Mouse (Mus musculus) frontal cortex, adult (tissue): ENCODE results near the gene Wipf1.
A peak's percentile ranks its signal among the peaks of the same experiment; 100 is the strongest.

Experiments
- ATAC-seq: cut with Nextera tagmentation; 2 replicates; pipeline ENCODE4 v1.9.2; 2017; ENCODE audit warnings: mild to moderate bottlenecking, moderate library complexity, mixed read lengths; ENCODE audit not compliant: low TSS enrichment

The Wipf1 gene

DNA sequence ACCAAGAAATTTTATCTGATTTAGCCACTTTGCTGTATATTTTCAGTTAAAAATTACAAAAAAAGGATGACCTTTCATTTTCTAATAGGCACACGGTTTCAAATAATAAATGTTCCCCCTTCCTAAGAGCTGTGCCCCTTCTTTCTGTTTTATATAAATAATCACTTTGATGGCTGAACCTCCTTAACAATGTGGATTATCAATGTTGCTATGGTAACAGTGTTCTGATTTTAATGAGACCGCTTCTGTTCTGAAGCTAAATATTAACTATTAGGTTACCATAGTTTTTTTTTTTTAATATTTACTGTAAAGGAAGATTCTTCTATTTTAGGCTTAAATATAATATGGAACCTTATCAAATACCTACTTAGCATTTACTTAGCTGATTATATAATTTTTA, 89.2 kb downstream of the Wipf1 start:
- no peak for ATAC-seq

DNA sequence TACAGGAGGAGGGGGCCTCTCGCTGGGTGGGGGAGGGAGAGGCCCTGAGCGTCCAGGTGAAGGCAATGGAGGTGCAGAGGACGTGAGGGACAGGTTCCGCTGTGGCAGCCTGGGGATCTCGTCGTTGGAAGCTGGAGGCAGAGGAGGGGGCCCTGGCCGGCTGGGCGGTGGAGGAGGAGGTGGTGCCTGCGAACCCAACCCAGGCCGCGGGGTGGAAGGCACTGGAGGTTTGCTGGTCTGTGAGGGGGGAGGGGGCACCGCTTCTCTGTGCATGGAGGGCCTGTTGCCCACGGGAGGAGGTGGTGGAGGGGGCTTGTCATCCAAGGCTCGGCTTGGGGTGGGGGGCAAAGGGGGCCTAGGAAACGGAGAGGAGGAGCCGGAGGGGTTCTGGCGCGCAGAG, 92.6 kb downstream of the Wipf1 start:
- ATAC-seq = no peak

DNA sequence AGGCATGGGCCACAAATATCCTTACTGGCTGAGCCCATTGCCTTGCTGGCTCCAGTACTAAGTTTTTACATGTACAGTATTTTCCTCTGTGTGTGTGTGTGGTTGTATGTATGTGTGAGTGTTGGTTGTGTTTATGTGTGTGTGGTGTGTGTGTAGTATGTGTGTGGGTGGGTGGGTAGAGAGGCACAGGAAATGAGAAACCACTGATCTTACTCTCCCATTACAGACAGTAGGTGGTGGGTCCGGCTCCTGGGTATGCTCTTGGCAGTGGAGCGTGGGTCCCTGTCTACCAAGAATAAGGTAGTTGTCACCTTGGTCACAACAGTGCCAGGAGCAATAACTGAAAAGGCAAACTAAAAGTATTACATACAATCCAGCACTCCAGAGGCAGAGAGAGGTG, 93.7 kb downstream of the Wipf1 start:
- ATAC-seq = no peak

DNA sequence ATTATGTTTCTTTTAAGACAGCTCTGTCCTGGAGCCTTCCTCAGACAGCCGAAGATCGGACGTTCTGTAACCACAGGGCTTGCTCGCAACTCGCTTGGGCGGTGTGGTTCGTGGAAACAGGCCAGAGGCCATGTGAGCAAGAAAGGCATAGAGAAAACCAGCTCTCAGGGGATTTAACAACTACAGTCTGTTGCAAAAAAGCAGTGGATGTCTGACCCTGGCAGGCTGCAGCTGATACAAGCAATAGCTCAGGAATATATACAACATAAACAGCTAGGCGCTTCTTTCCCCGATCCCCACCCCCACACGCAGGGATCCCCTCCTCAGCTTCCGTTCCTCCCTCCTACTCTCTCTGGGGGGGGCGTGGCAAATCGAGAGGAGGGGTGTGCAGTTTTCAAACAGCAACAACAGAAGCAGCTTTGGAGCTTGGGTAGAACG, 97.6 kb downstream of the Wipf1 start:
- ATAC-seq = no peak

DNA sequence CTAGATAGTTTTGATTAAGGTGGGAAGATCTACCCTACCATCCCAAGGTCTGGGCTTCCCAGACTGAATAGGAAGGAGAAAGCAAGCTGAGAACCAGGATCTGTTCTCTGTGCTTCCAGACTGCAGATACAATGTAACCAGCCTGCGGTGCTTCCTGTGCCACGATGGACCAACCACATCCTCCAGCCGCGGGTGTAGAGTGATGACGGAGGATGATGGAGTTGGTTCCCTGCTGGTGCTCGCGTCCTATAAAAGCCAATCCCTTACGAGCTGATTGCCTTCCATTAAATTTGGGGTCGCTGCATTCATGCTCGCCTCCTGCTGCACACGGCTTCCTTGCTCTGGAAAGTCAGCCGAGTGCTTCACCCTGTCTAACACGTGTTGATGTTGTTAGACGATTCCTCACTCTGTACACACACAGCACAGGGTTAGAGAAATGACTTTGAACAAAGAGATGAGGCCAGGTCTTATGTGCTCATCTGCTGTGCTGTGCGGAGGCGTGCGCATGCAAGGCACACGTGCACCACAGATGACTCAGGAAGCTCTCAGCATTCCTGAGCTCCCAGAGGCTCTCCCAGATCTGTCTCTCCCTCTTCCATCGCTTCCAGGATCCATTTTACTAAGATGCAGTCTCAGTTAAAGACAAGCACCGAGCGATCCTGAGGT, 100.6 kb downstream of the Wipf1 start:
- peak; percentile 87 for ATAC-seq

DNA sequence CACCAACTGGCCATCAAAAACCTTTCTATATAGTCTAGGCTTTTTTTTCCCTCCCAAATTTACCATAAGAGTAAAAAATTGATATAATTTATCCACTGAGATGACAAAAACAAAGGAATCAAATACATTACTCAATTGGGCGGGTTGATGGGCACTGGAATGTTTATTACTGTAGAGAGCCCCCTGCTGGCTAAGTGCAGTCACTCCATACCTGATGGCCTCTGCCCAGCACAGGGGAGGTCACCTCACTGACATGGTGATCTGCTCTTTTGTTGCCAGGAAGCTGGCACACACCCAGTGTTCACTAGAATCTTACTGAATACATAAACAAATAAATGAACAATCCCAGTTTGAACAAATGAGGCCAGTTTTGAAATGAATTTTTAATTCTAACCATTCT, 102.2 kb downstream of the Wipf1 start:
- no peak for ATAC-seq

DNA sequence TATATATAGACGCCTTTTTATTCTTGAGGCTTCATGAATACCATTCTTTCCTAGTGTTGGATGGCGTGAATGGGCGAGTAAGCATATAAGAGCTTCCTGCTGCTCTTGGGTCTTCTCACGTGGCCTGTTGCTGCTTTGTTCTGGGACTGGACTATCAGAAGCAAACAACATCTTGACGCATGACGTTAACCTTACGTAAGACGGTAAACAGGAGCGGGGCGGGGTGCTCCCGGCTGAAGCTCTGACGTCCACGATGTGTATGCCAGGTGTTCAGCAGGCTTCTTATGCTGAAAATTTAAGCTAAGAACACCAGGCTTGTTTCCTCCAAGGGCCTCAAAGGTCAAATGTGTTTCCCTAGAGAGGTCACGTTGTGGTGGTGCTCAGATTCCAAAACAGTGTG, 103.7 kb downstream of the Wipf1 start:
- no peak for ATAC-seq

DNA sequence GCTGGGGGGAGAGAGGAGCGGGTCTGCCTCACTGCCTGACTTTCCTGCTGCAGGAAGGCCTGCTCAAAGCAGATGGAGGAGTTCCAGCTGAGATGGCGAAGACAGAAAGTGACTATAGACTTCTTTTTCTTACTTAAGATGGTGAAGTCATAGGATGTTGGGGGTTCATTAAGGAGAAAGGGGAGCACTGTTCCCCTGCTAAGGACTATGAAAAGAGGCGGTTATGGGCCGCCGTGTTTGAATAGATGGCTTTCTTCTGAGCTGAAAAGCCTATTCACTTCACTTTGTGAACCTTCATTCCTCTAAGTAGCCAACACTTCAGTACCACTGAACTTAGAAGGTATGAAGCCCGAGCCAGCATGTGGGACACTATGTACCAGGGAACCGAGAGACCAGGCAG, 109.8 kb downstream of the Wipf1 start:
- ATAC-seq = no peak

DNA sequence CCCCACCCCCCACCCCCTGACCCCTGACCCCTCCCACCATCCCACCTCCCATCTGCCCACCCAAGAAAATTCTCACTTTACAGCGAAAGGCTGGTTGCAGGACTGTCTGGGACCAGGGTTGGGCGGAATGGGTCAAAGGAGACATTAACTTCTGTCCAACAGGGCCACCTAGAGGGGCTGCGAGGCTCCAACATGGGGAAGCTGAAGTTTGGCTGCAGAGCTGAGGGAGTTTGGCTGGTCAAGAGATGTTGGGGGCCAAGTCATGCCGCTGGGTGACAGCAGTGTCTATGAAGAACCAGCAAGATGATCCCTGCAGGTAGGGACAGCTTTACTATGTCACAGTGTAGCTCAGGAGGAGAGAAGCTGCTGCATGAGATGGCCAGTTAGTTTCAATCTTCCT, 110.2 kb downstream of the Wipf1 start:
- no peak for ATAC-seq

DNA sequence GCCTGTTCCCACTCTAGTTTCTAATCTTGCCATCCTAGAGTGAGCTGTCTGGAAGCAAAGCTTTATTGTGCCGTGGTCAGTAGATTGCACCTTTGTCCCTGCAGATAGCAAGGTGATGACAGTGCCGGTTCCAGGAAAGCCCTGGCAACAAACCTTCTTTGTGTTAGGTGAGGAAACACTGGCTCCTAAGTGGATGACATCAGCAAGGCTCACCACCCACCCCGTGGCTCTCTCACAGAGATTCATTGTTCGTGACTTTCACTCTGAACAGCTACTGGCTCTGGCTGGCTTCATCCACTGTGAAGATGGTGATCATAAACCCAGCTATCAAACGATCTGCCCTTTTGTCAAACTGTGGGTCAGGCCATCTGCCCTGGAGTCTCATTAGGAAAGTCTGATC, 113.6 kb downstream of the Wipf1 start:
- peak; percentile 65 for ATAC-seq

DNA sequence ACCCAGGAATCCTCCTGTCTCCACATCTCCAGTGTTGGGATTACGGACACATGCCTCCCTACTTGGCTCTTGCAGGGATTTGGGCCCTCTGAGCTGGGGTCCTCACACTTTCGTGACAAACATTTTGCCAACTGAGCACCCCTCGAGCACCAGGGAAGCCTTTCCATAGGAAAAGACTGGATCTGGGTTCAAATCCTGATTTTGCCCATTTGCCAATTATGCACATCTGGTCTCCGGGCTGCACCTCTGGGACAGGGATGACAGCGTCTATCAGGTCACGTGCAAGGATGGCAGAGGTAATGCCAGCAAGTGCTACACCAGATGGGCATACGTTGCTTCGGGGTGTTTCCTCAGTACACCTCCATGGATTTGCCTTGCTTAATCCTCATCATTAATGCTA, 119.5 kb downstream of the Wipf1 start:
- no peak for ATAC-seq

DNA sequence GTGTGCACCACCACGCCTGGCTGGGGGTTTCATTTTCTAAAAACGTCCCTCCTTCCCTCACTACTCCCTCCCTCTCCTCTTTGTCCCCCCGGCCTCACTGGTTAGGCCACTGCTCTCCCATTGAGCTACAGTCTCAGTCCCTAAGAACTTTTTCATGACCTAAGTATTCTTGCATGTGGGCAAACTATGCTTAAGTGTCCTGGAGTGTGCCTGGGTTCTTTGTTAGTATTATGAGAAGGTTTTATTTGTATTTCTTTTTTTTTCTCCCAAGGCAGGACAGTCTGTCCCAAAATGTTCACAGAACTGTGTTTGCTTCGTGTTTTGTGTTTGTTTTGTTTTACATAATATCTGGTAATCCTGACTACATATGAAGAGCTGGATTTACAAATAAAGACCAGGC, 121.9 kb downstream of the Wipf1 start:
- no peak for ATAC-seq

DNA sequence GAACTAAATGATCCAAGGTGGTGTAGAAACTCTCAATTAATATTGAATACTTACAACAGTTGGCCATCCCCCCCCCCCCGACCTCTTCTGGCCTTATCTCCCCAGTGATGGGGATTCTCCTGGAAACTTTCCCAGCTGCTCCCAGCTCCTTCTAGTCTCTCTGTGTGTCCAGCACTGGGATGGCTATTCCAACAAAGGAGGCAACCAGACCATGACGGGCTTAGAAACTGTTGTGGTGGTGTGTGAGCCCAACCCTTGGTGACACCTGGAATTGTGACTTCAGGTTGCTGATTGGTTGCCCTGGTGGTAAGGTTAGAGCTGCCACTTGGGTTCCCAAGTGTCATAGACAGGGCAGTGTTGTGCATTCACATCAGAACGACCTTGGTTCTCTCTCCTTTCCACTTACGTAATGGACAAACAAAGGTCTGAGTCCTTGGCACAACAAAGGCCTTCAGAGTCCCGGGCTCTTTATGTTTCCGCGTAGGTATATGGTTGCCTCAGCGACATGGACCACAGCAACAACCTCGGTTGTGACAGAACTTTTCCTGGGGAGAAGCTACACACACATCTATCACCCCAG, 123.1 kb downstream of the Wipf1 start:
- ATAC-seq = no peak

DNA sequence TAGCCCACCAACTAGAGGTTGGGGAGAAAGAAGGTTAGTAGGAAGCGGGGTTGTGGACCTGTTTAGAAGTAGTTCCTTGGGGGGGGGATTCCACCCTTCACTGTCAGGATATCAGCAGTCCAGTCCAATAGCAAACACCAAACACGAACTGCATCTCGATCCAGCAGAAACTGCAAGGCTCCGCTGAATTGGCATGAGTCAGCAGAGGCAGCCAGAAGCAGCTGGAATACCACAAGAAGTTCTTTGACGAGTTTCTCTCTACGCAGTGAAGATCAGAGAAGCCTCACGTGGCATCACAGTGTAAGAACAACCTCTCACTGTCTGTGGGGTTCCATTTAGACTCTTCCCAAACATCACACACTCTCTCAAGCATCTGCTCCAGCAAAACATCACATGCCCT, 124.6 kb downstream of the Wipf1 start:
- ATAC-seq = no peak

DNA sequence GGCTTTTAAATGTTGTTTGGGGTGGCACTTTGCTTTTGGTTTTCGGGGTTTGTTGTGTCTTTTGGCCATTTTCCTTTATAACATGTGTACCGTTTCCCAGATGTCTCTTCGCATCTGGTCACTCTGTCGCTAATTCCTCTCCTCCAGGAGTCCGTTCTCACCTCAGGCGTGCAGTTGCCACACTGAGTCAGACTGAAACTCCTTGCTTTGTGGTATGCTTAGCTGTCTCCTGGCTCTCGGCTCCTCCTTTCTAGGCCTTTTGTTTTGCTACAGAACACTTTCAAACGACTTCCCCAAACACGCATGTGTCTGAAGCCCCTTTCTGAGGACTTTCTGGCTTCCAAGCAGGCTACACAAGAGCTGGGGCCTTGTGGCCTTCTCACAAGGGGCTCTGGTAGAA, 125.1 kb downstream of the Wipf1 start:
- ATAC-seq = no peak

DNA sequence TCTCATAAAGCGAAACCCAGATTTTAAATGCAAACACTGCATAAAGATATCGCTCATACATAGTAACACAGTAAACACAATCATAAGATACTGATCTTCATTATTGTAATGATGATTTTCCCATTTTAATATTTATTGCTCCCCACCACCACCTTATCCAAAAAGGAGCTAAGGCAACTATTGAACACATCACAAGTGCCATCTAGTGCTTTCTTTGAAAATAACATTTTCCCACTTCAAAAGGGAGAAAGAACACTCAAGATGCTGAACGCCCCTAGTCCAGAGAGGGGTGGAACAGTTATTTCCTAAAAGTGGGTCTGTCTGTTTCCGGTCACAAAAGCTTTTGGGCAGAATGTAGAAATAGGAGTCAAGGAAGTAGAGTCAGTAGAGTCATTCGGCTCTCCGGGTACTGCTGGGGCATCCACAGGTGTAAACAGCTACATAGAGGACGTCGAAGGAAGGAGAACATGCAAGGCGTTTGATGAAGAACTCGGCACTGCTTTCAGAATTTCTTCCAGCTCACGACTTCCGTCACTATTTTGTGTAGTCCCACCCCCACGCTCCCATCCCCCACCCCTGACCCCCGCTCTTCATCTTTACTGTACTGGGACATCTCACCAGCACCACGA, 126.0 kb downstream of the Wipf1 start:
- no peak for ATAC-seq

DNA sequence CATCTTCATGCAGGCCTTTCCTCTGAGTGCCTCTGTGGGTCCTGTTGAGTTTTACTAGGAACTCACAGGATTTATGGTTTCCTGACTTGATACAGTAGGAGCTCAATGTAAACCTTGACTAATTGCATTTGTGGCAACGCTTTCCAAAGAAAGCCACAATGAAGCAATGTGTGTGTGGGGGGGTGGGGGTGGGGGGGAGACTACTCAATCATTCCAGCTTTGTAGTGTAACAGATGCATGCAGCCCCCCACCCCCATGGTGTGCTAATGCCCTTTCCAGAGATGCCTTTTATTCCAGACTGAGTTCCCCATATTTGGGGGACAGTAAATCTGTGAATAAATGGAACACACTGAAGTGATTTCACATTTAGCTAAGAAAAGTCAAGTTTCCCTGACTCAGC, 127.8 kb downstream of the Wipf1 start:
- no peak for ATAC-seq

DNA sequence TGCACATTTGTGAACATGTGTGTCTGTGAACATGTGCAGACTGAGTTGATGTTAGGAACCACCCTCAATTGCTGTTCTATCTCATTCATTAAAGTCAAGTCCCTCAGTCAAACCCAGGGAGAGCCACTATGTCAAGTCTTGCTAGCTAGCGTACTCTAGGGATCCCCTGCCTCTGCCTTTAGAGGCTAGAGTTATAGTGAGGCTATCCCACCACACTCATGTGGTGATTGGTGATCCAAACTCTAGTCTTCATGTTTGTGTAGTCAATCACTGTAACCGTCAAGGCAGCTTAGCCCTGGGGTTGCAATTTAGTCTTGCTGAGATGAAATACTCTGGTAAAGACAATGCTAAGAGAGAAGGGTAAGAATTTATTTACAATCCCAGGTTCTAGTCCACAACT, 132.1 kb downstream of the Wipf1 start:
- no peak for ATAC-seq

DNA sequence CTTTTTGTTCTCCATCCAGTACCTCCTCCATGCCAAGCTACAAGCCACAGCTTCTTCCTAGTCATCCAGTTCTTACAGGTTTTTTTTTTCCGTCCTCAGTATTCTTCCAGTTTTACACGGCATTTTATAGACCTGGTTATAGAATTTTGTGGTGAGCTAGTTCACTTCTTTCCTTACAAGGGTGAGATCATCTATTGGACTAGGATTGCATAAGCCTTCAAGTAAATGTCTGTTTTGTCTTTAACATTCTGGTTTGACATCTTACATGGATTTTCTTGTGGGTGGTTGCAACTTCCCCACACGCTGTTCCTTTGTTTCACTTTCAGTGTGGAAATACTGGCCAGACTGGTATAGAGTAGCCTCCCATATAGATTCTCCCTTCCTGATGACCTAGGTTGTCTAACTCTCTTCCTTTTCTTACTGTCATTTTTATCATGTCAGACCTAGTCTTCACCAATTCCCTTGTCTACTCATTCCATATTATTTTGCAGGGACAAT, 132.7 kb downstream of the Wipf1 start:
- ATAC-seq = no peak

DNA sequence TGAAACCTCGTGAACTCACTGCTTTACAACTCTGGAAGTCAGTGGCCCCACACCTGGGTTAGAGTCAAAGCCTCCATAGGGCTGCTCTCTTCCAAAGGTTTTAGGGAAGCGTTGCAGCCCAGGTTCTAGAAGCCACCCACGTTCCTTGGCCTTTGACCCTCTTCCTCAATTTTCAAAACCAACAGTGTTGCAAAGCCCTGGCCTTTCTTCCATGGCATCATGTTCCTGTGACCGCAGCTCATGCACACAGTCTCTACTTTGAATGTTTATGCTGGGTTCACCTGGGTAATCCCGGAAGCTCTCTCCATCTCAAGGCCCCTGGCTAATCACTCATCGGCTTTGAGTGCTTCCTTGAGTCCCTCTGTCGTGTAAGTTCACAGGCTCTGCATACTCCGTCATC, 134.0 kb downstream of the Wipf1 start:
- ATAC-seq = no peak

DNA sequence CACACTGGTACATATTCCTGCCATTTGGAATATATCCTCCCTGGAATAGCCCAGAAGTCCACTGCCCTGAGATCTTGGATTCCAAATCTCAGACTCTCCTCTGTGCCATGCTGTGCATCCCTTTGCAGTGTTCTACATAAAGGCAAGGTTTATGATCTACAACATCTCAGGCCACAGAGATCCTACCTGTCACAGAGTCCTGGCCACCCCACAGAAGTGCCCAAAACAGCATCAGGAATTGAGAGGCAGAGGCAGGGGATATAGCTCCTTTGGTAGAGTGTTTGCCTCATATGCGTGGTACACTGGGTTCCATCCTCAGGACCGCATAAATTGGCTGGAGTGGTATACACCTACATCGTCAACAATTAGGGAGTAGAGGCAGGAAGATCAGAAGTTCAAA, 135.1 kb downstream of the Wipf1 start:
- ATAC-seq = no peak

DNA sequence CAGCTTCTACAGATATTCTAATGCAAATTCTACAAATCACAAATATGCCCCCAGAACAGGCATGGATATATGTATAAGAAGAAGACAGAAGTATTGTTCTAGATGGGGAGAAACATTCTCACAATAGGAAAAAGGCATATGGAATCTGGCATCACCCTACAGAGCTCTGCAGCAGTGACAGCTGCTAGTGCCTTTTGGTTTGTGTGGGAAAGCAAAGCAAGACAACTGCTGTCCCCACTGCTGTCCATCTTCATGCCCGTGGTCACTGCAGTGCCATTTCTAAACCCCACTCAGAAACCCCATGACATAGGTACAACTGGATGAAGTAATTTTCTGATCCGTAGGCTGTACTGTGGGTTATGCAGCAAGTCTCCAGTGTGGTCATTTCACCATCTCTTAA, 136.8 kb downstream of the Wipf1 start:
- no peak for ATAC-seq

DNA sequence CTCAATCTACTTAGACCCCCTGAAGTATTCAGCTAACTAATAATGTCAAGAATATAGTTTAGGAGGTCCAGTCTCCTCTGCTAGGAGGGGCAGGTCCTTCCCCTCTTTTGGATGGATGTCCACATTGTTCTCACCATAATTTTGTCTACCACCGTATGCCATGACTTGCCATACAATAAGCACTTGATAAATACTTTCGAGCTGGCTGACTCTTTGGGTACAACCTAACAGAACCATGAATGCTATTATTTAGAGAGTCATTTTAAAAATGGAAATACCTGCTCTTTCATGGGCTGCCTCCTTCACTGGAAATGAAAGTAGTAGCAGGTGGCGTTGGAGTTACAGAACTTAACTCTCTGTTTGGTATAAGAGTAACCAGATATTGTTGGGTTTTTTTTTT, 139.6 kb downstream of the Wipf1 start:
- no peak for ATAC-seq

DNA sequence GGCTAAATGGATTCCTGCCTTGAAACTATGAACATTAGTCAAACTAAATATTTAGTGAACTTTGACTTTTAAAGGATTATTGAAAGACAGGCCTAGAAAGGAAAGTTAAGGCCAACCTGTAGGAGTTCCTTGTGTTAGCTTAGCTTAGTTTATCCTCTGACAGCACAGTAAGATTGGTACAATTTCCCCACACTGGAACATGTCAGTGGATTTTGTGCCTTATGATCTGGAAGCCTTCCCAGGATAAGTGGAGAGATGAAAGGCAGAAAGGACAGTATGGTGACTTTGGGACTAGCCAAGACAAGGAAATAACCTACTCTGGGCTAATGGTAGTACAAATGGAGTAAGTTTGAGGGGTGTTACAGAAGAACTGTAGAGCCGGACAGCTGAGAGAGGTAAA, 141.7 kb downstream of the Wipf1 start:
- ATAC-seq = no peak
